Mouse (Mus musculus): ENCODE data around the gene Sorcs2.

- TF ChIP-seq POLR2A (IDR thresholded peaks at IDR 0.05; ENCODE audit: borderline replicate concordance, extremely low read depth, low read depth, low read length) (no peak), CTCF (IDR thresholded peaks at IDR 0.05; ENCODE audit: insufficient read depth, low read length) (no peak)
These were observed 221.1 kb downstream of the Sorcs2 start for GRCm38 (mm10) chr5:36176873-36177272.

Measured in lung, adult 2 months (tissue).